Mouse (Mus musculus): ENCODE data around the gene Nt5c2.

Gene Nt5c2

DNA sequence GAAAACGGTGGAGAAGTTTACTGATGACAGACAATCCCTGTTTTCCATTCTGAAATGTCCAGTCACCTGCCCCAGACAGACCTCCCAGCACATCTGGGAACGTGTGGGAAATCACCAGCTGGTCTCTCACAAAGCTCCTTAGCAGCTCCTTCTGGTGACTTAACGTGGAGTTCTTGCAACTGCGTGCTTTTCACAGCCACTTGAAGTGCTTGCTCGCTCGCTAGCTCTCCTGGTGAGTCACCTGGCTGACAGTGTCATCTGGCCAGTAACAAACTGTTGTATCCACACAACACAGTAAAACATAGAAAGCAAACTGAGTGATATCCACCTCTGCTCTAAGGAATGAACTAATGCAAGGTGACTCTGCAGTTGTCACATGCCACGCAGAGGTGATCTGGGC lies 128.1 kb downstream of the Nt5c2 start:
- no peak for DNase-seq (ENCODE audit: low spot score in 2 of 2)

DNA sequence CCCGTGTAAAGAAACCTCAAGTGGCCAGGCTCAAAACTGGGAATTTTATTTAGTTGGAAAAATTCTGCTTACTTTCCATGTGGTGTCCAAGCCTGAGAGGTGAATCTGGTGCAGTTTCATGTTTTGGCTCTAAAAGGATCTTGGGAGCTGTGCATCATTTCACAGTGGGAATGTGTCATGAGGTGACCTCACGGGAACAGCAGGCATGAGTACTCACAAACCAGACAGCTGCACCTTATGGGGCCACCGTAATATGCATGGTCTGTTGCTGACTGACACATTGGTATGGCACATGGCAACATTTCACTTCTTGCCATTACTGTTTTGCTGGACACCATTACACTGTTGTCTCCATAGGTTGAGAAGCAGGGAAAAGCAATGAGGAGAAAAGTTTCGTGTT lies 129.6 kb downstream of the Nt5c2 start:
- DNase-seq (ENCODE audit: low spot score in 2 of 2), result no peak

DNA sequence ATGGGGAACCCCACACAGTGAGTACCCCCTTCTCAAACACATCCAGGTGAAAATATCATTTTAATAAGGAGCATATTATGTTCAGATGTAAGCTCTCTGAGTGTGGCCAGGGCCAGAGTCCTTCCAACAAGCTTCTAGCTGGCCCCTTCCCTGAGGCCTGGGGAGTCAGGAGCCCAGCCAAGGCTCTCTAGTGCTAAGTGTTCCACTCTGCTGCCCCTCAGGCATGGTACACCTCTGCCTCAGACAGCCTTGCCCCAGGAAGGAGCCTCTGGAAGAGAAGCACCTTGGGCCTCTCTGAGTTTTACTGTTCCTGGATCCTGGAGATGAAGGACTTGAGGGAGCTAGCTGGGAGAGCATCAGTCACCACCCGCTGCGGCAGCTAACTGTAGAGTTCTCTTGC lies 135.1 kb downstream of the Nt5c2 start:
- DNase-seq (ENCODE audit: low spot score in 2 of 2), result no peak

DNA sequence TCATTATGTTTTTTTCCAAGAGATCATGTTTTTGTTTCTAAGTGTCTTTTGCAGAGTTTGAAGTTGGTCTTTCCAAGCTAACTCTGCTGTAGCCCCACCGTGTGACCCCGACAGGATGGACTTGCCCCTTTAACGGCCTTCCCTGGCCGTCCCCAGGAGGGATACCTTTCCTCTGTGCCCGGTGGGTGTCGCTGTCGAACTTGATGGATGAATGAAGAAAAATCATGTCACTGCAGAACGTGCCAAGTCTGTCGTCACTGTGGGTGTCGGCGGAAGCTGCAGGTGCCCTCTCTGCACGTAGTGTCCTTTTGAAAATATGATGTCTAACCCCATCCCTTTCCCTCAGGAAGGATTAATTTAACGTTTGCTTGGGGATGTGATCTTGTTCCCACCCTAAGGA lies 136.6 kb downstream of the Nt5c2 start:
- DNase-seq (ENCODE audit: low spot score in 2 of 2), result peak; percentile 49 to 56

DNA sequence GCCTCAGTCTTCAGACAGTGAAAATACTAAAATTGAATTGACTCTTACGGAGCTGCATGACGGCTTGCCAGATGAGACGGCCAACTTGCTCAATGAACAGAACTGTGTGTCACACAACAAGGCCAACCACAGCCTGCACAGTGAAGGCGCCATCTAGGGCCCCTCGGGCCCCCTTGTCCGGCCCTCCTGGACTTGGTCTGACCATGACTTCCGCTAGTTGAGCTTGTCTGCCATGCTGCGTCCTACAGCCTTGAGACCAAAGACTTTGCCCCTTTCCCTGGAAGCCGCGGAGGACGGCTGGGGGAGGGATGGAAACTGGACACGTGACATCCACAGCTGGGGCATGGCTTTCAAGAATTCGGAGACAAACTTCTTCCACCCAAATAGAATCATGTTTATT lies 137.1 kb downstream of the Nt5c2 start:
- no peak for DNase-seq (ENCODE audit: low spot score in 2 of 2)

DNA sequence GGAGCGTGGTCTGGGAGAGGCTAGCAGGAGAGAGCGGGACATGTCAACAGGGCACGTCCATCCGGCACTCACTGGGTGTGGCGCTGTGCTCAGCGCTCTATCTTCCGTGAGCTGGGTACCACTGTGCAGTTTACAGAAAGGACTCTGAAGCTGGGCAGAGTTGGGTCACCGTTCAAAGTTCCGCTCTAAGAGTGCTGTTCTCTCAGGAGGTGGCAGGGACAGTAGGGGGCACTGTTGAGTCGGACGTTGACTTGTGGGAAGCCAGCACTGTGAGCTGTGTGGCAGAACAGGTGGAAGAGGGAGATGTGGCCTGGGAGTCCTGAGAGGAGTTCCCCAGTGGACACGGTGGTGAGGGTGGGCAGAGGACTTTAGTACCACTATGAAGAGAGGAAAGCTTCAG lies 139.2 kb downstream of the Nt5c2 start:
- peak; percentile 57 to 72 for DNase-seq (ENCODE audit: low spot score in 2 of 2)

DNA sequence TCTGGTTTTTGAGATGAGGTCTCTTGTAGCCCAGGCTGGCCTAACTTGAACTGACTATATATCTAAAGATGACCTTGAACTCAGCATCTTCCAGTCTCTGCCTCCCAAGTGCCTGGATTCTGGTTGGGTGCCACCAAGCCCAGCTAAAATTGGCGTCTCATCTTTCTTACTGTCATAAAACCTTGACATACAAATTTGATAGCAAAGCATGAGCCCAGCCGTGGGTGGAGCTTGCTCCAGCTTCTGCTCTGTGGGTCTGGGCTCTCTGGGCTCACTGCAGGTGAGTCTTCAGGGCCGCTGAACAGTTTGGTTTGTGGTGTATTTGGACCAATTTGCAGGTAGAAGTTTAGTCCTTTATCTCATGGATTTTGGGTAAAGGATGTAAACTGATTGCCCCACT lies 141.0 kb downstream of the Nt5c2 start:
- DNase-seq (ENCODE audit: low spot score in 2 of 2), result no peak

DNA sequence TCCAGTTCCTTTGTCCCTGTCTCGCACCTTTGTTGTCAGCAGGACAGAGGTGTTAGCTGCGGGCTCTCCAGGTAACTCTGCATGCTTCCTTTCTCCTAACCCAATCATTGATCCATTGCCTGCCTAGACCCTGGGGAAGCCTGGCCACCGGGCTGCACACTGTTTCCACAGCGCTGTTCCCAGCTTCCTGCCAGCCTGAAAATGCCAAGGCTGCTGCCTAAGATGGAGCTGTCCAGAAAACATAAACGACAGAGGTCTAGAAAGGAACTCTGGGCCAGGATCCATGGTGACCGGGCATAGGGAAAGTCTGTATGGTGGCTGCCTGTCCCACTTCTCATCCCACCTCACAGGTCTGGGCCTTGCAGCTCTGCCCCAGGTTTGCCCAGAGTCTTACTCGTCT lies 143.3 kb downstream of the Nt5c2 start:
- DNase-seq (ENCODE audit: low spot score in 2 of 2), result no peak

DNA sequence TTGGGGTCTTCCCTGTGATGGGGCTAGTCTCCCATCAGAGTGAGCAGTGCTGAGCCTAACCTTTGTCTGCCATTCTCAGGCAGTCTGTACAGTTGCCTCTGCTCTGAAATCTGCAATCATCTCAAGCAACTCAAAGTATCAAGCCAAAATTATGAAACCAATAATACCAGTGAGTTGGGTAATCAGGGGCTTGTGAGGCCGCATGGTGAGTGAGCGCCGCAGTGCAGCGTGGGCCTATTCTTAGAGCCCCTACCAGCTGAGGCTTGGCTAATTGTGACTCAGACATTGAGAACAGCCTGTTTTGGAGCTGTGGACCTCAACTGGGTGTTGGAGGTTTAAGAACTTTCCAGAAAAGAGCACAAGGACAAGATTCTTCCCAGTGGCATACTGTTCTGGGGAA lies 143.9 kb downstream of the Nt5c2 start:
- peak in 1 of 2 experiments; percentile 44 for DNase-seq (ENCODE audit: low spot score in 2 of 2)

DNA sequence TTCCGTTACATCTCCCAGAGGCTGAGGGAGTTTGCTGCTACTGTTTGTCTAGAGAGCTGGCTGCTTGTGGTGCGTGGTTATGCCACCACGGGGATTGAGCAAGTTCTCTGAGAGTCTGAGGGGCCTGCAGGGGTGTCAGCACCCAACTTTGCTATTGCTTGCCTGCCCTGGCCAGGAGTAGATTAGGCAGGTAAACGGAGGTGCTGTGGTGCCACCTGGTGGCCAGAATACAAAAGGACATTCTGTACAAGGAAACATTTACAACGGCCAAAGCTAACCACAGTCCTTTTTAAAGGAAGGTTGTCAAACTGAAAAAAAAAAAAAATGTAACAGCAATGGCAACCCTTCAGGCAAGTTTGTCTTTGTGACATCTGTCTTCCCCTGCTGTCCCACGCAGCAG lies 145.4 kb downstream of the Nt5c2 start:
- DNase-seq (ENCODE audit: low spot score in 2 of 2), result peak; percentile 71

DNA sequence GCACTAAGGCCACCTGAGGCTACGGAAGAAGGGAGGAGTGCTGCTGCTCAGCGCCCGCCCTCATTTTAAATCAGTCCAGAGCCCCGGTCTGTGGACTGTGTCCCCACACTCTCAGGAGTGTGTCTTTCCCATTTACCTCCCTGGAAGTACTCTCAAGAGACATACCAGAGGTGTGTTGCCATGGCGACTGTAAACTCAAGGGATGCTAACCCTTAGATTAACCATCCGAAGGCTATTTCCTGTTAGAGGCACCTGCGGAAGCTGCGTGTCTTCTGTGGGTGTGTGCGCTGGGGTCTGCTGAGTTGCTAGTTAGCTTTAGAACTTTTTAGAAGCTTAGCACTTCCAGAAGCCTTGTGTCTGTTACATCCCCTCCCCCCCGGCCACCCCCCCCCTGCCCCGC lies 145.9 kb downstream of the Nt5c2 start:
- no peak for DNase-seq (ENCODE audit: low spot score in 2 of 2)

DNA sequence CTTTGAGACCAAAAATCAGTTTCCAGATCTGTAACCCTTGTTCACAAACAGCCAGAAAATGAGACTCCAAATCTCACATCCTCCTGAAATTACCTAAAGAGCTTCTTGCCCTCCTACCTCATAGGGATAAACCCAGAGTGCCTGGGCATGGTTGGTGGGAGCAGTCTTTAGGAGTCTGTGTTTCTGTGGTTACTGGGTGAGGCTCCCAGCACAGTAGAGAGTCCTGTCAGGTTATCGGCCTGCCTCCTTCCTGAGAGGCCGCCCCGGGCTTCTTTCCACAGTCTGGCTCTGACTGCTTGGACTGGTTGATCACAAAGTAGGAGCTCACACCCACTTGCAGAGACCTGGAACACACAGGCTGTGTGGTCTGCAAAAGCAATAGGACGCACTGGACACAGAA lies 149.6 kb downstream of the Nt5c2 start:
- no peak for DNase-seq (ENCODE audit: low spot score in 2 of 2)

DNA sequence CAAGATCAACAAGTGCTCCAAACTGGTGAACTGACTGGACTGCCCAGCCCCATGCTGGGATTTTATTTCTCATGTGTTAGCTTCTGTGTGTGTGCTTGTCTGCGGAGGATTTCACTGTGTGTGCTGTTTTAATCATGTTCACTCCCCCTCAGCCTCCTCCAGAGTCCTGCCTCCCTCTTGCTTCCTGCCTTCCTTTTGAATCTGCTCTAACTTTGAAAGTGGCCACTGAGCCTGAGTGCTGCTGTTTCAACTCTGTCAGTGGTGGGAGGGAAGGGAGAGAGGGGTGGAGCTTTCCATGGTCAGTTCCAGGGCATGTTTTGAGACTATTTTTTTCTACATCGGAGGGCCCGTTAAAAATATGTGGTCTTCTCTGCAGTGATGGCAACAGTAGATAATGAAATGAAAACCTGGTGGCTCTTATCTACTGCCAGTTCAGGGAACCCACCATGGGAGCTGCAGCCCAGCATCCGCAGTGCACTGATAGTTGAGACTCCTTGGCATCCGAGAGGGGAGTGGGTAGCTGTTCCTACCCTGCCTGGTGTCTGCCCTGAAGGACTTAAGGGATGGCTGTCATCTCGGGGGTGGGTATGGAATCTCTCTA lies 150.1 kb downstream of the Nt5c2 start:
- DNase-seq (ENCODE audit: low spot score in 2 of 2), result no peak

DNA sequence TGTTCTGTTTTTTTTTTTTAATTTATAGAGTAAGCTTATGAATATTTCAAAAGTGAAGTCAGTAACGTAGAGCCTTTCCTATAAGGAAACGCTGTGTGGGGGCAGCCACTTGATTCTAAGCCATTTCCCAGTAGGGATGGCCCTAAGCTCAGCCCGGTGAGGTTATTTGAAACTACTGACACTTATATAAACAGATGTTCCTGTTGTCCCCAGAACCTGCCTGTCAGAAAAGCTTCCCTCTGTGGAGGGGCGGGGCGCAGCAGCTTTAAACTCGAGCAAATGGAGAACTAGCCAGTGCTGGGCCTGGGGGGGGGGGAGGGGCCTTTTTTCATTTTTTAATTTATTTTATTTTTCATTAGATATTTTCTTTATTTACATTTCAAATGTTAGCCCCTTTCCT lies 150.9 kb downstream of the Nt5c2 start:
- DNase-seq (ENCODE audit: low spot score in 2 of 2), result no peak

DNA sequence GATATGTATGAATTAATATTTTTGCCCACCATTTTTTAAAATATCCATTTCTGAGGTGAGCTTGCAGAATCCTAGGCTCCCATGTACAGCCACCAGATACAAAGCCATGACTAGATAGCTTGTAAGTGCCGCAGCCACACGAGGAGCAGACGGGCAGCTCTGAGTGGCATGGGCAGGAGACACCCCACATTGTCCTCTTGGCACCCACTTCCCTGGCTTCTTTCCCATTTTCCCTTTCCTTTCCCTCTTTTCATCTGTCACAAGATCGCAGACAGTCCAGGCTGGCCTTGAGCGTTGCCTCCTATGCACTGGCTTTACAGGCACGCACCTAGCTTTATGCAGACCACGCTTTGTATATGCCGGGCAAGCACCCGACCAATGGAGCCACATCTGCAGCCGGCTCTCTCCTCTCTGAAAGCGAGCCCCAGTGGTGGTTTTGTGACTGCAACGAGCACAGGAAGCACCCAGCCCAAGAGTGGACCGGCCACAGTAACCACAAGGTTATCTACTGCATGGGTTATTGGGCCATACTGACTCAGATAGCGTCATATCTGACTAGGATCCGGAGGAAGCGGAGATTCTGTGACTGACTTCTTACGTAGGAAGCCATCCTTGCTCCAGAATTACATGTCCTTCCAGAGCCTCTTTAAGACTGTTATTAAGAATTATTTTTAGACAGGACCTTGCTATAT lies 151.6 kb downstream of the Nt5c2 start:
- DNase-seq (ENCODE audit: low spot score in 2 of 2), result no peak

DNA sequence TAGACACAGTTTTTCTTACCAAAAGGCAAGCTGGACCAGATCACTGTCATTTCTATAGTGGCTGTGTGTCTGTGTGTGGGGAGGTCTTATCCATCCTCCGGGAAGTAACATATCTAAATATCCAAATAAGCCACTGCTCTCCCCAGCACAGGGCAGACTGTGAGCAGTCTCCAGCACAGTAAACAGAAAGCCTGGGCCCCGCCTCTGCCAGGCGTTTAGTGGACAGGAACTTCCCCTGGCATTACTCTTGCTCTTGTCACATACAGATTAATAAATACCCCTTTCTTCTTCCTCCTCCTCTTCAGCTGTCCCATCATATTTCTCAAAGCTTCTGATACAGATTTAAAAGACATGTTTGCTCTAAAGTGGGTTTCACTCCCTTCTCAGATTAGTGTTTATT lies 152.4 kb downstream of the Nt5c2 start:
- no peak for DNase-seq (ENCODE audit: low spot score in 2 of 2)

DNA sequence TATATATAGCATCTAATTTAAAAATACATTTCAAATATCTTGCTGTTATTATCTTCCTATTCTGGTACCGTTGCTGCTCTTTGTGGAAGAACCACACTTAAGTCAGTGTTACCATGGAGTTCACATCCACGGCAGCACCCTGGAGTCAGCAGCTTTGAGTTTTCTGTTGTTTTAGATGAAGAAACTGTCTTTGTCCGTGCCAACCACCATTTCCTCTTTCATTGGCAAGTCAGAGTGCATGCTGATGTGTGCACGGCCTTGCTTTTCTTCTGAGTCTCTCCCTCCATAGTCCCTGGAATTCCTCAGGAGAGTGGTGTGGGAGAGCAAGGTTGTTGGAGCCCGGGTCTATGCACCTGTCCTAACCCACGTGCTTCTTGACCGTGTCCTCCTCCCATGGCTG lies 156.8 kb downstream of the Nt5c2 start:
- DNase-seq (ENCODE audit: low spot score in 2 of 2), result no peak

DNA sequence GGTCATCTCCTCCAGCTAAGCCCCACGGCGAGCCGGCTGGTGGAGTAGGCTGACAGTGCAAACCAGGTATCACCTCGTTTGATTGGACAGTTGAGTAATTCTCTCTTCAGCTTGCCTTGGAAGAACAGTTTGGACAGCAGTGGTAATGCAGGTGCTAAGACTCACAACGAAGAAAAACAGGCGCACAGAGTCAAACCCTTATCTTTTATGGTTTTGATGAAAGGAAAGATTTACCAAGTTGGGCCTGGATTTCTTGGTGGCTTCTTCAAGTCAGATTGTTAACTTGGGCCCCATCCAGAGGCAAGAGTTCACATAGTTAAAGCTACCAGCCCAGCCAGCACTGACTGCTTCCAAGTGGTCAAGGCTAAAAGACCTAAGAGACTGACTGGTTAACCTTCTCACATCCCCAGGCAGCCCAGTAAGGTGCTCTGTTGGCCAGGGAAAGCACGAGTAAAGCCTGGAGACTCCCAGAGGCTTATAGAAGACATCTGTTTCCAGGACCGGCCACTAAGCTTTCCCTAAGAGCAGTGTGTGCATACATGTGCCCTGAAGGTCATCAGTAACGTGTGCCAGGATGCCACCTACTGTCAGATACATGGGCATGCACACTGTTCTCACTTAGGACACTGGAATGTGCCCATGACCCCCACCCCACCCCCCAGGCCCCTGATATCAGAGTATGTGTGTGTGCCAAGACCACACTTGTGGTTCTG lies 157.5 kb downstream of the Nt5c2 start:
- no peak for DNase-seq (ENCODE audit: low spot score in 2 of 2)

DNA sequence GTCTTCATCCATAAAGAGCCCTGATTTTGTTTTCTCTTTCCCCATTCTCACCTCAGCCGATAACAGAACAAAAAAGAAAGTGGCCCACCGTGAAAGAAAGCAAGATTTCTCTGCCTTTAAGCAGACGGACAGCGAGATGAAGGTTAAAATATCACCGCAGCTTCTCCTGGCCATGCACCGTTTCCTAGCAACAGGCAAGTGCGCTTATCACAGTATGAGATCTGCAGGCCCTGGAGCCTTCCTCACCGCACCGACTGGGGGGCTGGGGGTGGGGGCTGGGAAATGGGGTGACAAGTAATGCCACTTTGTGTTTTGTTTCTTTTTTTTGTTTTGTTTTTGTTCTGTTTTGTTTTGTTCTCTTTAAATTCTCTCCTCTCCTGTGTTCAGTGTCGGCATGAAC lies 158.2 kb downstream of the Nt5c2 start:
- DNase-seq (ENCODE audit: low spot score in 2 of 2), result no peak

DNA sequence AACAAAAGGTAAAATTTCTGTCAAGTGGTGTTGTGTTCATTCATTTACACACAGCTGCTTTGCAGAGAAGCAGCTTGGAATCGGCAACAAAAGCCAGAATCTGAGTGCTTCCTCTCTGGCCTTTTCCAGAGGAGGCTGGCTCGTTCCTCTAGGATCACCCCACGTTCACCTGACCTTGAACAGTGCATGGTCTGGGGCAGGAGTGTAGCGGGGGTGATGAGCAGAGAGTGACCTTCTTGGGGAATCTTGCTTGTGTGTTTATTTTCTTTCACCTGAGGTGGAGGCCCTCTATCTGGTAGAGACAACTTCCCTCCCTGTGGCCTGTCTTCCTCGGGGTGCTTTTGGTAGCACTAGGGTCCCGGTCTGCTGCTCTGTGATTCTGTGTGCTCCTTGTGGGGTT lies 158.7 kb downstream of the Nt5c2 start:
- no peak for DNase-seq (ENCODE audit: low spot score in 2 of 2)

DNA sequence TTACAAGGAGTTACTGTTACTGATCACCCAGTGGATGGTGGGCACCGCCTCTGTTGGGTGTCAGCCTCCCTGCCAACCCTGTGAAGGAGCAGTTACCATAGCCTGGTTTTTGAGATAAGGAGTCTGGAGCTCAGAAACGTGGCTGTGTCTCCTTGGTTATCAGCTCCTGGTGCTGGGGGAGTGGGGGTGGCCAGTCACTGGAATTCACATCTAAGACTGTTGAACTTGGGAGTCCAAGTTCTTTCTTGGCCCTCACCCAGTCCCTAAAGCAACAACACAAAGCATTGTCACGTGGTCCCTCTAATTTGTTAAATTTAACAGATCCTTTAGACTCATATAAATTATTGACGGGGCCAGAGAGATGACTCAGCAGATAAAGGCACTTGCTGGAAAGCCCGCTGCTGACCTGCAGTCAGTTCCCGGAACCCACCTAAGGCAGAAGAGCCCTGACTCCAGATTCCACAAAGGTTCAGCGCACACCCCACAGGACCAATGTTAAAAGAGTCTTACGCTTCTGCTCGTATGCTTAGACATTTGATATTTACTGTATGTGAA lies 165.4 kb downstream of the Nt5c2 start:
- DNase-seq (ENCODE audit: low spot score in 2 of 2), result no peak

DNA sequence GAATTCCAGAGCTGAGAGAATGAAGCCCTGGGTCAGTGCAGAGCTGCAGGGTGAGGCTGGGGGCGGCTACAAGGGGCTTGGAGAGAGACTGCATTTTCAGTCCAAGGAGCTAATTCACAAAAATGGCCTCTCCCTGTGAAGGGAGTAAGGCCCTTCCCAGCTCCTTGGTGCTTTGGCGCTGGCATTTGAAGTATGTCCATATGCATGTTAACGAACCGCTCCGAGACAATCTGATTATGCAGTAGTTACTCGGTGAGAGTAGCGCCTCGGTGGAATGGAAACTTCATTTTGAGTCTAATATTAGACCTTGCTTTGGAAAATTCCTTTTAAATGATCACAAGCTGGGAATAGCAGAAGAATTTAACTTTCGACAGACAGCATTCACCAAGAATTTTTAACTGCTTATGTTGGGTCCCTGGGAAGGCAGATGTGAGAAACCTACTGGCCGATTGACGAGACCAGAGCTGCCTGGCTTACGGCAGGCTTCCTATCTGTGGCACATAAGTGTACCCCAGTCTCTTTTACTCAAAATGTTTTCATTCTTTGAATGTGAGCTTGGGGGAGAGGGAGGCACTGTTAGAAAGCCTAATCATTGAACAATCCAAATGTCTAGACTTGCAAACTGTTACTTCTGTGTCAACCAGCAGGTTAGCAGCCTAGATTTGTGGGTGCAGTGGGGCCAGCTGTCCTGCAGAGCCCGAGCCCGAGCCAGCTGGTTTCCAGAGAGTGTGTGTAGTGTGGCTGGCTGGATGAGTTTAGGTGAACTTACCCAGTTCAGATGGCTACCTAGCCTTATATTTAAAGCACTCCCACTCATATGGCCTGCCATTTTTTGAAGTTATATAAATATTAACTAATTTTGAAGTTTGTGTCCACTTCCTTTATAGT lies 166.3 kb downstream of the Nt5c2 start:
- no peak for DNase-seq (ENCODE audit: low spot score in 2 of 2)
